Mouse (Mus musculus) intestine, embryonic 14.5 days (tissue): Measurements from ENCODE around the gene Sash1. TPM values are rescaled to one million over a fixed set of nuclear protein-coding genes. Genes with fewer than 3 reads are reported as not detected.

ENCODE experiments used
- ATAC-seq: fragments of 200-750 bp; cut with Nextera tagmentation; replicated peaks from 2 replicates; pipeline ENCODE4 v1.8.0; 2017; ENCODE audit warnings: low read depth, moderate number of reproducible peaks, moderate TSS enrichment, moderate library complexity; ENCODE audit not compliant: low FRiP score, low TSS enrichment
- DNase-seq: peaks from one replicate; pipeline ENCODE4 v3.0.0-alpha.2; 2018; ENCODE audit warnings: low spot score
- H3K27ac ChIP-seq: fragments of 300-500 bp; sonication (generic); 2 replicates; pipeline ENCODE4 v1.5.1; 2014; ENCODE audit warnings: low read depth, mild to moderate bottlenecking, control low read depth
- H3K27me3 ChIP-seq: fragments of 300-500 bp; sonication (generic); replicated peaks from 2 replicates; pipeline ENCODE4 v1.6.1; 2014; ENCODE audit warnings: low read length, control low read depth; ENCODE audit not compliant: control insufficient read depth, insufficient read depth
- H3K36me3 ChIP-seq: fragments of 300-500 bp; sonication (generic); 2 replicates; pipeline ENCODE4 v1.6.1; 2014; ENCODE audit warnings: low read length, control low read depth; ENCODE audit not compliant: control insufficient read depth, insufficient read depth
- H3K4me1 ChIP-seq: fragments of 300-500 bp; sonication (generic); replicated peaks from 2 replicates; pipeline ENCODE4 v1.6.1; 2014; ENCODE audit warnings: low read length, control low read depth, mixed read lengths; ENCODE audit not compliant: control insufficient read depth, insufficient read depth
- H3K4me2 ChIP-seq: fragments of 300-500 bp; sonication (generic); 2 replicates; pipeline ENCODE4 v1.6.1; 2014; ENCODE audit warnings: low read length
- H3K4me3 ChIP-seq: fragments of 300-500 bp; sonication (generic); 2 replicates; pipeline ENCODE4 v1.5.1; 2014; ENCODE audit warnings: low read depth, low read length, control low read depth, mixed read lengths
- H3K9ac ChIP-seq: fragments of 300-500 bp; sonication (generic); 2 replicates; pipeline ENCODE4 v1.6.1; 2014; ENCODE audit warnings: mild to moderate bottlenecking, low read length
- H3K9me3 ChIP-seq: fragments of 300-500 bp; sonication (generic); 2 replicates; pipeline ENCODE4 v1.6.1; 2016; ENCODE audit warnings: low read length, control low read depth; ENCODE audit not compliant: control insufficient read depth
- WGBS: fragments of 180-500 bp; shearing (Covaris S2); extraction: QIAGEN DNeasy Blood & Tissue Kit; methylation state at CpG from one replicate; pipeline ENCODE4 v1.1.7; 2014; 5-methylcytosine and 5-hydroxymethylcytosine counted together
- polyA plus RNA-seq: library from polyadenylated mRNA; unstranded; fragments of >200 nt; fragmentation: Nextera tagmentation; extraction: Ambion mirVana; gene quantifications from 2 replicates; pipeline ENCODE4 v1.2.1, GENCODE M21; 2014

The Sash1 gene
- polyA plus RNA-seq, 1 experiment from 2014 or later, result 6.9 TPM

- DNase-seq (no peak), ATAC-seq (no peak)
- 93% methylated on average over 12 of the region's 12 CpGs for WGBS
- Histone ChIP-seq H3K4me1 (no peaks in the 10 kb centered on the region; the same call in 1 of the 2 replicates), H3K27ac (no peak overlapping the region), H3K9ac (no peak overlapping the region), H3K4me3 (no peak overlapping the region), H3K9me3 (no peaks in the 10 kb centered on the region), H3K36me3 (peaks cover 8% of the 10 kb centered on the region), H3K4me2 (no peak overlapping the region), H3K27me3 (no peaks in the 10 kb centered on the region)
Measured at GRCm38 (mm10) chr10:8770931-8771653, 114.8 kb downstream of the Sash1 start.

- Histone ChIP-seq H3K4me2 (no peak overlapping the region), H3K9ac (no peak overlapping the region), H3K36me3 (no peaks in the 10 kb centered on the region), H3K27ac (no peak overlapping the region), H3K4me1 (no peaks in the 10 kb centered on the region; the same call in none of the 2 replicates), H3K9me3 (no peaks in the 10 kb centered on the region), H3K27me3 (no peaks in the 10 kb centered on the region), H3K4me3 (no peak overlapping the region)
- 82% methylated on average over 8 of the region's 8 CpGs for WGBS
- ATAC-seq (no peak), DNase-seq (no peak)
Measured at GRCm38 (mm10) chr10:8768654-8769053, 117.2 kb downstream of the Sash1 start.

GRCm38 (mm10) chr10:8767381-8767780 is 118.5 kb downstream of the Sash1 start:
- H3K4me3 ChIP-seq, result no peak overlapping the region
- ATAC-seq (no peak), DNase-seq (no peak)
- H3K4me2 ChIP-seq, result no peak overlapping the region
- H3K27me3 ChIP-seq, result no peaks in the 10 kb centered on the region
- H3K9me3 ChIP-seq, result no peaks in the 10 kb centered on the region
- no peak overlapping the region for H3K27ac ChIP-seq
- no peak overlapping the region for H3K9ac ChIP-seq
- H3K36me3 ChIP-seq, result no peaks in the 10 kb centered on the region
- peaks cover 8% of the 10 kb centered on the region for H3K4me1 ChIP-seq
- WGBS, result 59% methylated on average over 5 of the region's 5 CpGs

GRCm38 (mm10) chr10:8765922-8766522 is 119.8 kb downstream of the Sash1 start:
- no peak for ATAC-seq
- Histone ChIP-seq H3K4me1 (peaks cover 17% of the 10 kb centered on the region), H3K4me2 (no peak overlapping the region), H3K27ac (no peak overlapping the region), H3K36me3 (no peaks in the 10 kb centered on the region), H3K9ac (no peak overlapping the region), H3K4me3 (no peak overlapping the region), H3K27me3 (no peaks in the 10 kb centered on the region), H3K9me3 (no peaks in the 10 kb centered on the region)
- no peak for DNase-seq
- WGBS, result 79% methylated on average over 10 of the region's 10 CpGs

- Histone ChIP-seq H3K4me1 (peaks cover 31% of the 10 kb centered on the region), H3K9me3 (no peaks in the 10 kb centered on the region), H3K4me2 (peak overlapping the region; percentile 52), H3K4me3 (peak overlapping the region; percentile 30), H3K9ac (peak overlapping the region; percentile 7; the same call in 1 of the 2 replicates), H3K36me3 (no peaks in the 10 kb centered on the region), H3K27me3 (no peaks in the 10 kb centered on the region), H3K27ac (peak overlapping the region; percentile 86)
- WGBS, result 38% methylated on average over 12 of the region's 12 CpGs
- no peak for DNase-seq
- 0 out of 2 replicates have a peak, but pooled peaks have one; percentile 26 for ATAC-seq
Measured at GRCm38 (mm10) chr10:8762771-8763170, 123.1 kb downstream of the Sash1 start.

GRCm38 (mm10) chr10:8762209-8762701 is 123.6 kb downstream of the Sash1 start:
- Histone ChIP-seq H3K4me1 (peaks cover 33% of the 10 kb centered on the region), H3K9me3 (no peaks in the 10 kb centered on the region), H3K4me2 (peak overlapping the region; percentile 52), H3K36me3 (no peaks in the 10 kb centered on the region), H3K9ac (peak overlapping the region; percentile 41), H3K27ac (peak overlapping the region; percentile 86), H3K4me3 (peak overlapping the region; percentile 30), H3K27me3 (no peaks in the 10 kb centered on the region)
- WGBS, result 21% methylated on average over 14 of the region's 14 CpGs
- ATAC-seq, result peak; percentile 68
- DNase-seq, result peak; percentile 63

- 51% methylated on average over 9 of the region's 9 CpGs for WGBS
- H3K9me3 ChIP-seq, result no peaks in the 10 kb centered on the region
- peak overlapping the region; percentile 41 for H3K9ac ChIP-seq
- DNase-seq, result no peak
- peaks cover 39% of the 10 kb centered on the region for H3K4me1 ChIP-seq
- ATAC-seq, result no peak
- H3K27ac ChIP-seq, result peak overlapping the region; percentile 86
- H3K36me3 ChIP-seq, result no peaks in the 10 kb centered on the region
- H3K4me3 ChIP-seq, result peak overlapping the region; percentile 30
- H3K27me3 ChIP-seq, result no peaks in the 10 kb centered on the region
- H3K4me2 ChIP-seq, result peak overlapping the region; percentile 52
Measured at GRCm38 (mm10) chr10:8761656-8762055, 124.2 kb downstream of the Sash1 start.

GRCm38 (mm10) chr10:8760598-8760997 is 125.3 kb downstream of the Sash1 start:
- Histone ChIP-seq H3K4me2 (peak overlapping the region; percentile 52), H3K4me1 (peaks cover 45% of the 10 kb centered on the region), H3K27ac (peak overlapping the region; percentile 44; the same call in 1 of the 2 replicates), H3K9ac (no peak overlapping the region), H3K27me3 (no peaks in the 10 kb centered on the region), H3K4me3 (no peak overlapping the region), H3K36me3 (no peaks in the 10 kb centered on the region), H3K9me3 (no peaks in the 10 kb centered on the region)
- ATAC-seq (0 out of 2 replicates have a peak, but pooled peaks have one; percentile 29), DNase-seq (peak; percentile 68)
- 20% methylated on average over 4 of the region's 4 CpGs for WGBS
